Mouse (Mus musculus) thymus, adult 2 months (tissue): ENCODE data around the gene Gadd45b.

Experiments used
- CTCF ChIP-seq: fragments of 200-500 bp; IDR thresholded peaks from 2 replicates; pipeline ENCODE4 v1.5.1; 2012; ENCODE audit warnings: mild to moderate bottlenecking, control low read depth, low read length, moderate library complexity, borderline replicate concordance; ENCODE audit not compliant: control insufficient read depth, poor library complexity, insufficient read depth; ENCODE audit errors: extremely low read depth
- POLR2A ChIP-seq: fragments of 200-500 bp; IDR thresholded peaks from 2 replicates; pipeline ENCODE4 v1.6.1; 2012; ENCODE audit warnings: mild to moderate bottlenecking, low read length, control low read depth, moderate library complexity; ENCODE audit not compliant: control insufficient read depth, poor library complexity, insufficient read depth; ENCODE audit errors: extremely low read depth

GRCm38 (mm10) chr10:80956901-80957300, 27.0 kb downstream of the Gadd45b start:
- TF ChIP-seq POLR2A (no peak), CTCF (no peak)
